Mouse (Mus musculus) liver, embryonic 14.5 days (tissue): Measurements from ENCODE around the gene Hmgcl.

Experiments used
- CTCF ChIP-seq: IDR thresholded peaks from 2 replicates; pipeline ENCODE4 v1.5.1; 2016; ENCODE audit warnings: antibody characterized with exemption, low read depth, control low read depth
- EP300 ChIP-seq: IDR thresholded peaks from 2 replicates; pipeline ENCODE4 v1.6.1; 2016; ENCODE audit warnings: antibody characterized with exemption, low read depth

- no peak for TF ChIP-seq CTCF
- TF ChIP-seq EP300: no peak
These were observed 40.2 kb downstream of the Hmgcl start for GRCm38 (mm10) chr4:135986301-135986942.
